Mouse (Mus musculus): ENCODE measurements at regions not wholly inside any gene's neighbourhood (a gene's known extent, or its start where the extent isn't known, plus 50 kb on each side); places are given as distances from the start of the nearest gene placed in this dataset.

DNA sequence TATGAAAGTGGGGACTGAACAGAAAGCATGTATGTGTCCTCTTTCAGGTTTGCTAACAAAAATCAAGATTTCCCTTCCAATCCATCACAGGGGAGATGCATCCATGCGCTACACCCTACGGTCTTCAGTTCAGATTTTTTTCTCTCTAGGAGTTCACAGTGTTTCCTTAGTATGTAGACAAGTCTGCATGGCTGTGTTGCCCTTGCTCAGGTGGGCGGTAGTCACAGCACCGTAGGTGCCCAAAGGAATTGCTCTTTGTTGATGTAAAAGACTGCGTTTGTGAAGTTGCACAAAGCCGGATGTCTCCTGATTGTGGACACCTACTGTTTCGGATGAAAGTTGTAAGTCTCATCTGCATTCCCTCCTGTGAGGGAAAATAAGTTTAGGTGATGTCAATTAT, 327.8 kb upstream of the Sox11 start:
- no peak for ATAC-seq (ENCODE audit: extremely low read depth, insufficient number of reproducible peaks, low FRiP score, poor library complexity, severe bottlenecking)

DNA sequence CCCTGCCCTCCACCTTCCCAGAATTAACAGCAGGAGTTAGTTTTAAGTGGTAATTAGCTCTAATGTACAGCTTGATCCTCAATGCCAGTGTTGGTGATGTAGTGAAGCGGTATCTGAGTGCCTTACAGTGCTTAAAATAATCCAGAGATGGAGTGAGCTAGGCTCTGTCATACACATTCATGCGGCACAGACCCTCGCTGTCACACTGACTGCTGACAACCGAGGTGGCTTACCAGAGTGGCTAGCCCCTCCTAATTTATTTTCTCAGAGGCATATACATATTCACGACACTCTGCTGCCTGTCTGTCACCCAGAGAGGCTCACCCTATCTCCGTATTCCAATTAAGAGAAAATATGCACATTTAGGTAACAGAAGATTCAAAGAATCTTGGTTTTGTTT, 327.2 kb upstream of the Sox11 start:
- no peak for ATAC-seq (ENCODE audit: extremely low read depth, insufficient number of reproducible peaks, low FRiP score, poor library complexity, severe bottlenecking)

DNA sequence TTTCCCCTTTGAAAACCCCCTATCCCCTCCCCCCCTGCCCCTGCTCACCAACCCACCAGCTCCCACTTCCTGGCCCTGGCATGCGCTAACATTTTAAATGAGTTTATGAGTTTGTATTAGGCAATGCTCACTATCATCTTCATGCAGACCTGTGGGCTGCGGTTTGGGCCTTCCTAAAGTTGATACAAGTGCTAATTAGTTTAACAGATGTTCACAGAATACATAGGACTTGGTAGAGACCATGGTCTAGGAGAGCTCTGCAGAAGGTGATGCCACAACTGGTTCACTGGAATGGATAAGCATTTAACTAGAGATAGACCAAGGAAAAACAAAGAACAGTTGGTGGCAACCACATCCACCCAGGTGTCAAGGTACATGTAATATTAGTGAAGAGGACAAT, 324.1 kb upstream of the Sox11 start:
- ATAC-seq (ENCODE audit: extremely low read depth, insufficient number of reproducible peaks, low FRiP score, poor library complexity, severe bottlenecking) = no peak

DNA sequence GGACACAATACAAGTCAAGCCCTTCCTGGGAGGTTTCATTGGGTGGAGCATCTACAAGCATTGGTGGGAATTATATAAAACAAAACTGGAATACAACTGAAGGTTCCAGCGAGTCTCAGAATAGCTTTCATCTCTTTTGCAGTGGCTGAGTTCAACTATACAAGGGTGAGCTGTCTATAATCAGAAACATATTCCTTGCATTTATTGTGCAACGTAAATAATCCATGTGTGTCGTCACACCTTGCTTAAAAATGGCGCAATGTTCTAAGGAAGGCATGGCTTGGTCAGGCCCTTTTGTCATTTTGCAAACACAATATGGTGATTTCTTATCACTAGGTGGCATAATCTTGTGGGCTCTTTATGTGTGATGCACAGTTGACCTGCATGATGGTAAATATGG, 320.8 kb upstream of the Sox11 start:
- ATAC-seq (ENCODE audit: extremely low read depth, insufficient number of reproducible peaks, low FRiP score, poor library complexity, severe bottlenecking) = no peak

DNA sequence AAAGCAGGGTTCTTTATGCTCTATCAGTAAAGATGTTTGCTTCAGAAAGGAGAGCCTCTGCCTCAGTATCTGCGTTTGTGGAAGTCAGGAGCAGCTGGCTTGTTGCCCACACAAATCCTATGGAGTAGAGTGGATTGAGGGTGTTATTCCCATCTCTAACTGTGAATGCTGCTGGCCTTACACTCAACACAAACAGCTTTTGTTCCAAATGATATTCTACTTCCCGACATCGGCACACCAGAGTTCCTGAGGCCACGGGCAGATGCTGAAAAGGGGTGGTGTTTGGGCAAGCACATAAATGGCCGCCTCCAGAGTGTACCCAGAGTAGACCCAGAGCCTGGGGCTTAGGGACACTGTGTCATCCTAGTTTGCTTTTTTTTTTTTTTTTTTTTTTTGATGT, 320.3 kb upstream of the Sox11 start:
- ATAC-seq (ENCODE audit: extremely low read depth, insufficient number of reproducible peaks, low FRiP score, poor library complexity, severe bottlenecking) = no peak

DNA sequence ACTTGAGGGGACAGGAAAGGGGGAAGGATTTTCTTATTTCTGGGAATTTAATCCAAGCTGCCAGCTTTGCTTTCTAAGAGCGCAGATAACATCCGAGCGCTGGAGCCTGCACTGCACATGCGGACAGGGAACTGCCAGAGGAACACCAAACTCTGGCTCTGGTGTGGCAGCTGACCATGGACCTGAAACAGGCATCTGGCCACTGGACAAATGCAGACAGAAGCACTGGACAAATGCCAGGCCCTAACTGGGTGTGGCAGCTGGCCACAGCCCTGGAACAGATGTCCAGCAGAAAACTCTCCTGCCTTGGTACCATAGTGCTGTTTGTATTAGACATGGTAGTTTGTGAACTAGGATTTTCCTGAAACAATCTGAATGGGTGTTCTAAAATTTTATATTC, 315.2 kb upstream of the Sox11 start:
- no peak for ATAC-seq (ENCODE audit: extremely low read depth, insufficient number of reproducible peaks, low FRiP score, poor library complexity, severe bottlenecking)

DNA sequence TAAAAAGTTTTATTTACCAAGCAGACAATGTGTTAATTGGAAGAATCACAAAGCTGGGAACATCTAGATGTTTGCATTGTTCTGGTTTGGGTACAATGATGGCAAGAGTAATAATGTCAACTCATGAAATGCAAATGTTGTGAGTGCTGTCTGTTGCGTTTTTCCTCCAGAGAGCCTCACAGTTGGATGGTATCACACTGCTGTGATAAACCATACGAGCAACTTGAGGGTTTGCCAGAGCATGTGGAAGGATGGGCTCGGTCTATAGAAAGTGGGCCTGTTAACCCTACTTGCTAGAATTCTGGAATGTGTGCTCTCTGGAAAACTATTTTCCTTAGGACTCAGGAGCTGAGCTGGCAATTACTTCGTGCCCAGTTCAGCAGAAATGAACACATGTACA, 311.2 kb upstream of the Sox11 start:
- no peak for ATAC-seq (ENCODE audit: extremely low read depth, insufficient number of reproducible peaks, low FRiP score, poor library complexity, severe bottlenecking)

DNA sequence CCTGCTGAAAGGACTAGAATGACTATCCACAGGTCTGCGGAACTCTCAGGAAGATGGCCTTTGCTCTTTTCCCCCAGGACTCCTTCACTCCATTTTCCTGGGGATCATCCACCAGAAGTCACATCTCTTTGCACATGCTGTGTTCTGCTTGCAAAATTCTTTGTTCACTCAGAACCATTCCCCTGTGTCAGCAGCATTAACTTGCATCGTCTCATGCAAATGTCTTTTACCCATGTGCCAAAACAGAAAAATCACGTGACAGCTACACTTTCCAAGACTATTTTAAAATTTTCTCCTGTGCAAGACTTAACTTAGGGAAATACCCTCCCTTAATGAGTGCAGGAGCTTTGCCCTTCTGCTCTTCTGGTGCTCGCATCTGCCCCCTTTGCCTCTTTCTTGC, 306.2 kb upstream of the Sox11 start:
- ATAC-seq (ENCODE audit: extremely low read depth, insufficient number of reproducible peaks, low FRiP score, poor library complexity, severe bottlenecking) = no peak

DNA sequence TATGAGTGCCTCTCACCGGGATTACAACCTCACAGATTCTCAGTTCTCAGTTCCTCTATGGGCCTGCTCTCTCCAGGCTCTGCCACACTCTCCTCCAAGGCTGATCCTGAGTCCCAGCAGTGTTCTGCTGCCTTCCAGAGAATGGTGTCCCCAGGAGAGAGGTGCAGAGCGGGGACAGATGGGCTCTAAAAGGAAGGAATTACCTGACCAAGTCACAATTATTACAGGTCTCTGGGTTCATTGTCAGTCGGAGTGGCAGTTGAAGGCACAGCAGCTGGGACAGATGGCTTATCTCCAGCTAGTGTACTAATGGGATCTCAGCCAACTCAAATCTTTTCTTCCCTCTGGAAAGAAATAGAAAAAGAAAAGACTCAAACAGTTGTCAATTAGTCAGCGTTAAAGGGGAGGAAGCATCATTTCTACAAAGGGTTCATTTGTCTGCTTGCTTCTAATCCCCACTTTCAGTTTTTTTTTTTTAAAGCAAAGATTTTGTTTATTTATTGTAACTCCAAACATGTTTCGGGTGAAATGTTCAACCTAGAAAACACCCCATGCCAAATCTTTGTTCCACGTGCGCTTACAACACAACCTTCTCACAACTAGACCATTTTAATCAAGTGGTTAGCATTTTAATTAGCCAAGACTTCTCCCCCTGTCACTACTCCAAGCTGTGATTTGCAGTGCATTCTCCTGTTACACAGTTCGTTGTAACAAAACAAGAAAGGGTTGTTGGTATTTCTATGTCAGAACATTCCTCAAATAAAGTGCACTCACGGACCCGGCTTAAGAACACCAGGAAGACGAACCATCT, 304.3 kb upstream of the Sox11 start:
- no peak for ATAC-seq (ENCODE audit: extremely low read depth, insufficient number of reproducible peaks, low FRiP score, poor library complexity, severe bottlenecking)

DNA sequence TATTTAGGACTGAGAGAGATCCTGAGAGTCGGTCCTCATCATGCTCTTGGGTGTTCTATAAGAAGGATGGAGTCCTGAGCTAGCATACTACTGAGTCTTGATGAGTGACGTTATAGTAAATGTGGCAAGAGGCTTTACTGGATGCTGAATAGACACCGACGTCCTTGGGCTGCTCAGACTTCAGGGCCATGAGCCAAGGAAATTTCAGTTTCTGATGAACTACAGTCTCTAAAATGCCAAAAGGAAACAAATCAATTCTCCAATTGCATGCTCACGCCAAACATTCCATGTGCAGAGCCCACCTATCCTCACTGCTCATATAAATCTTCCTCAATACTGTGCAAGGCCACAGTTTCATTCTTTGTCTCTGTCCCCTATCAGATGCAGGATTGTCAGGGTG, 277.2 kb upstream of the Sox11 start:
- no peak for ATAC-seq (ENCODE audit: extremely low read depth, insufficient number of reproducible peaks, low FRiP score, poor library complexity, severe bottlenecking)

DNA sequence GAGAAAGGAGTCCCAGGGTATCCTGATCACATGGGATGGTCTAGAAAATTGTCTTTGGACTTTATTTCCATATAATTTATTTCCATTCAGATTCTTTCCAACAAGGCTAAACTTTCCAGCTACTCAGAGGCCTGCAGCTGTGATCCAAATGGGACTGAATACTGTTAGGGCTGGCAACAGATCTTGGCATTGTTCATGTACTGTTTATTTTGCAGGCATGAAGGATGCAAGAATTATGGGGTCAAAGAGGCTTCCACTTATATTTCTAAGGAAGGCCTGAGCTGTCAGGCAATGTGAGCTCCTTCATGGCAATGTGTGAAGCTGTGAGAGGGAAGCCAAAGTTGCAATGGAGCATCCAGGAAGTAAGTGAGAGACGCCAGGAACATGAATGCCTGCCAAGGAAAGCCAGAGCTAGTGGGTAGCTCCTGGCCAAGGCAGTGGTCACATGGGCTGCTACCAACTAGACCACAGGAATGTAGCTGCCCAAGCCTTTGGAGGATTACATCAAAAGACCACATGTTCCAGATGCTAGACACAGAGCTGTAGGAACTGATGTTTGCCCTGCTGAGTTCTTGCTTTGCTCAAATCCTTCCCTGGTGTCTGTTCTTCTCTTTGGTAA, 261.8 kb upstream of the Sox11 start:
- no peak for ATAC-seq (ENCODE audit: extremely low read depth, insufficient number of reproducible peaks, low FRiP score, poor library complexity, severe bottlenecking)

DNA sequence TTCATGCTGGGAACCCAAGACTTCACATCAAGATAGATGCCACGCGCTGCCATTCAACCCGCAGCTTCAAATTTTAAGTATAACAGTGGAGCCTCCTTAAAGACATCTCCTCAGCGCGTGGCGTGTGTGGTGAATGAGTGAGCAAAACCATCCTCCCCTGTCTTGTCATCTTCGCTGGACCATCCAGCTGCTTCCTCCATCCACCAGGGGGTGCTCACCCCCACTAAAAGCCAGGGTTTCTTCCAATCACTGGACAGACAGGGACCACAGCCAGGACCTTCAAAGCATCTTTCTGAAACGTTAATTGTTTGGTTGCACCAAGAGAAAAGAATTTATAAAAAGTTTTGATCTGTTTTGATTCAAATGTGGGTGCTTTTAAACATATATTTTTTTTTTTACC, 256.8 kb upstream of the Sox11 start:
- ATAC-seq (ENCODE audit: extremely low read depth, insufficient number of reproducible peaks, low FRiP score, poor library complexity, severe bottlenecking) = no peak

DNA sequence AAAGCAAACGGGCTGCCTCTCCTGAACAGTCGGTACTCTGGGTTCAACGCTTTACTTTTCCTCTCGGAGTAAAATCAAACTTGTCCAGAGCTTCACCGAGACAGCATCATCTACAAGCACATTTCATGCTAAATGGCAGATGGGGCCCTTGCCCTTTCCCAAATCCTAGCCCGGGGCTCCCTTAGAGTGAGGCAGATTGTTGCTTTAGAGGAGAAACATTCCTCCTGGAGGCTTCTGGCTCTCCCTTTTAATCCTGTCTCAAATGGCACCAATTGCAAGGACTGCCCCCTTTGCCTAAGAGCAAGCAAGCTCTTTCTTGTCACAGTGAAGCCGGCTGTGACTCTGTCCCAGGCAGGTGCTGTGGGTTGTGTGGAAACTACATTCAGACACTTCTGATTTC, 255.5 kb upstream of the Sox11 start:
- no peak for ATAC-seq (ENCODE audit: extremely low read depth, insufficient number of reproducible peaks, low FRiP score, poor library complexity, severe bottlenecking)

DNA sequence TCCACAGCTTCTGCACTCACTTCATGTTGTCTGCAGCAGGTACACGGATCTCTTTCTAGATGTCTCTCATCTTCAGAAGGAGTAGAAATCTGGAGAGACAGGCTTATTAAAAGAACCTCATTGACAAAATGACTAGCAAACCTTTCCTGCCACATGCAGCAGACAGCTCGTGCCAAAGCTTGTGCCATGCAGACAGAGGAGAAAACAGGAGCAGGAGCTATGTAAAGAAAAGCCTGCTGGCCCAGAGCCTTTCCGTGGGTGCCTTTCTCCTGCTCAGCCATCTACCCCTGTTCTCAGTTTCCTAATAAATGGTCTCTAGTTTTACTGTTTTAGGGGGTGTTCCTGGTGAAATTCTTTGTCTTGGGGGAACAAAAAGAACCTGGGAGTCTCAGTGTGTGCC, 254.9 kb upstream of the Sox11 start:
- no peak for ATAC-seq (ENCODE audit: extremely low read depth, insufficient number of reproducible peaks, low FRiP score, poor library complexity, severe bottlenecking)

DNA sequence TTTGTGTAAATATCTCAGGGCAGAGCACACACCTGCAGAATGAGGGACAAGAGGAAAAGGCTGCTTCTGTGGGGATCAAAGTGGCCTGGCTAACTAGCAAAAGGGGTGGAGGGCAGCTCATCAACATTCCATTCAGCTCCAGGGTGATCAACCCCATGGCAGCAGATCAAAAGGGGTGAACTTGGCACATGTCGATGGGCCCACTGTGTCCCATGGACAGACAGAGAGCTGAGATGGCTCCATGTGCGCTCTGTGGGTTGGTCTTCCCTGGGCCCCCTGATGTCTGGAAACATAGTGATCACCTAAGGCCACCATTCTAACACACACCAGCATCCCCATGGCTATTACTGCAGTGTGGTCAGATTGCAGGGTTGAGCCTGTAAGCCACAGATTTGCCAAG, 253.2 kb upstream of the Sox11 start:
- ATAC-seq (ENCODE audit: extremely low read depth, insufficient number of reproducible peaks, low FRiP score, poor library complexity, severe bottlenecking) = no peak

DNA sequence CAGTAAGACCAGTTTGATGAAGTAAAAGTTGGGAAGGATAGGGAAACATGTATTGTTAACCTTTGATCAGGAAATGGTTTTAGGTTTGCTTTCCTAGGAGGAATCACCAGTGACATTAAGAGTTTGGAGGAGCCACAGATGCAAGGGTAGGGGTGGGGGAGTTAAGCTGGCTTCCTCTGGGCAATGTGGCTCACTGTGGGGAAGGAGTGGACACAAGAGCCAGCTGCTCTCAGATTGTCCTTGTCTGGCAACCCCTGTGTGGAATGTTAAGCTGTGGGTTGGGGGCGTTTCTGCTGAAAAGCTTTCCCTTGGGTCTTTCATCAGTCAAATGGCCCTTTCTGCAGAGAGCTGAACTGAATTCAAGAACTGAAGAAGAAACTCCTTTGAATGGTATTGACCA, 251.1 kb upstream of the Sox11 start:
- ATAC-seq (ENCODE audit: extremely low read depth, insufficient number of reproducible peaks, low FRiP score, poor library complexity, severe bottlenecking) = no peak

DNA sequence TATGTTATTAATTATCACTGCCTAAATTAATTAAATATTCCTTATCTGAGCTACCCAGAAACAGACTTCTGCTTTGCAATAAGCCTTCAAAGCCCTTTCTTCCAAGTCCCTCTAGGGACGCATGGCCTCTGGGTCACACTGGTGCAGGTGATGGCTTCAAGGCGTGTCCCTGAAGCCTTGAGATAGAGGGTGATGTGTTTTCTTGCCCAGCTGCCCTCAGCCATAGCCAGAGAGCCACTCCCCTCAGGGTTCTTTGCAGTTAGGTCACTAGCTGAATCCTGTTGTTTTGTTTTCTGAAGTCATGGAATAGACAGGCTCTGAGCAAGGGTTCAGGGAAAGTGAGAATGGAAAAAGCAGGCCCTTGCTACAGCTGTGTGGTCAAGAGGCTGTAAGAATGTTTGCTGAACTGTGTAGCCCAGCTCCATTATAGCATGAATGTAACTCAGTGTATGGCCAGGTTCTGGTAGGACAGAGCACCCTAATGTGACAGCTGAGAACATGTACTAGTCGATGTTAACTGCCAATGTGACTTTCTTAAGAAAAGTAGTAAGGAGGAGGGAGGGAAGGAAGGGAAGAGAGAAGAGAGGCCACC, 233.8 kb upstream of the Sox11 start:
- ATAC-seq (ENCODE audit: extremely low read depth, insufficient number of reproducible peaks, low FRiP score, poor library complexity, severe bottlenecking) = no peak

DNA sequence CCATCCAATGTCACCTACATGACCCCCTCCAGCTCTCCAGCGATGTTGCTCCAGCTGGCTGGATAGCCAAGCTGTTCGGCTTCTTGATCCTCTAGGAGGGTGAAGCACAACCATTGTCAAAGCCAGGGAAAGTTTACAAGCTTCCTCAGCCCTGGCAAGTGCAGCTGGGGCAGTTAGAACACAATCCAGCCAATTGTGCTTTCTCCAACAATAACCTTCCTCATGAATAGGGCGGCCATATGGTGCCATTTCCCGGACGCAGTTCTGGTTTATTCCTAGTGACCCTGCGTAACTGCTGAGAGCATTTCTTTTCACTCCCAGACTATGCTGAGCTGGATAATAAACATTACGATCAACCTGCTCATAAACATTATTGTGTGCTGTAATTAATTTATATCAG, 233.3 kb upstream of the Sox11 start:
- ATAC-seq (ENCODE audit: extremely low read depth, insufficient number of reproducible peaks, low FRiP score, poor library complexity, severe bottlenecking) = no peak

DNA sequence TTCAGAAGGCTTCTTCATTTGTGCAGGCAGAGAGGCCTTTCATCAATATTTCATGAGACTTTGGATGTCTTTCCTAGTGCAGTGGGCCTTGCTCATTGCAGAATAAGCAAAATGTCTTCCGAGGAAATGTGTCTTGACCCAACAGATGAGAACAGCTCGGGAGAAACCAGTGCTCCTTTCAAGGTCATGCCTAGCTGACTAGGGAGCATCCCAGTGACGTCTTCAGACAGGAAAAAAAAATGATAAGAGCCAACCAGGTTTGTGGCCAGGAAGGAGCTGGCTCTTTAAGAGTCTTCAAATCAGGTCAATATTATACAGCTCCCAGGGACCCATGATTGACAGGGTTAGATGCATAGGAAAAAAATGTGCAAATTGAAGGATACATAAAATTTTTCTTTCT, 224.9 kb upstream of the Sox11 start:
- ATAC-seq (ENCODE audit: extremely low read depth, insufficient number of reproducible peaks, low FRiP score, poor library complexity, severe bottlenecking) = no peak

DNA sequence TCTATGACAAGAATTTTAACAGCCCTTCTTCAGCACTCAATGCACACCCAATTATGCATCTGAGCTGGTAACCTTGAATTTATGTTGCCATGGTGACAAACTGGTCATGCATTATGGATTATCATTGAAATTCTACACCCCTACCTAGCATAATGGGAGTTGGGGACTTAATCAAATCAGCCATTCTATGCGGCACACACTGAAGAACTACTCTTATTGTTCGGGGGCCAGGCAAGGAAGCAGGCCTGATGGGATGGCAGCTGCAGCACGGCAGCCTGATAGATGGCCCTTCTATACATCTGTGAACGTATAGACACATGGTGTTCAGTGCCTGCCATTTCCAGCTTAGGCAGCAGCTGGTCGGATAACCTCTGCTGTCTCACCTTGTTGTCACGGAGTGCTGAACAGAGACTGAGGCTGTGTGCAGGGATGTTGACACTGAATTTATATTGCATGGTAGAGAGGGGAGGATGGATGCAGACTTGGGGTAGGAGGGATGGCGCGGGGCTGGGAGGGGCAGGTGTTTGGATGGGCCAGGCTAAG, 223.7 kb upstream of the Sox11 start:
- 0 out of 2 replicates have a peak, but pooled peaks have one; percentile 9 for ATAC-seq (ENCODE audit: extremely low read depth, insufficient number of reproducible peaks, low FRiP score, poor library complexity, severe bottlenecking)

Measured in neutrophil, adult 5-6 weeks (primary cell).